Mouse (Mus musculus) lung, postnatal 0 days (tissue): Measurements from ENCODE around the gene Syn3. TPM values are rescaled to one million over a fixed set of nuclear protein-coding genes. Genes with fewer than 3 reads are reported as not detected.

Source experiments
- ATAC-seq: fragments of 200-750 bp; cut with Nextera tagmentation; 2 replicates; pipeline ENCODE4 v1.8.0; 2017; ENCODE audit warnings: moderate library complexity
- DNase-seq: peaks from one replicate; pipeline ENCODE4 v3.0.0-alpha.2; 2016; ENCODE audit warnings: low spot score
- H3K27ac ChIP-seq: fragments of 300-500 bp; sonication (generic); 2 replicates; pipeline ENCODE4 v1.5.1; 2014; ENCODE audit warnings: antibody characterized with exemption, mild to moderate bottlenecking, low read length, mixed read lengths
- H3K27me3 ChIP-seq: fragments of 300-500 bp; sonication (generic); replicated peaks from 2 replicates; pipeline ENCODE4 v1.6.1; 2014; ENCODE audit warnings: low read length, mixed read lengths; ENCODE audit not compliant: insufficient read depth
- H3K36me3 ChIP-seq: fragments of 300-500 bp; sonication (generic); 2 replicates; pipeline ENCODE4 v1.6.1; 2014; ENCODE audit warnings: low read length, mixed read lengths; ENCODE audit not compliant: insufficient read depth
- H3K4me1 ChIP-seq: fragments of 300-500 bp; sonication (generic); 2 replicates; pipeline ENCODE4 v1.6.1; 2014; ENCODE audit warnings: antibody characterized with exemption, low read depth, low read length, mixed read lengths; ENCODE audit not compliant: insufficient read depth
- H3K4me2 ChIP-seq: fragments of 300-500 bp; sonication (generic); replicated peaks from 2 replicates; pipeline ENCODE4 v1.6.1; 2014; ENCODE audit warnings: low read depth, mild to moderate bottlenecking, low read length, moderate library complexity, mixed read lengths
- H3K4me3 ChIP-seq: fragments of 300-500 bp; sonication (generic); 2 replicates; pipeline ENCODE4 v1.5.1; 2014; ENCODE audit warnings: low read depth, low read length
- H3K9ac ChIP-seq: fragments of 300-500 bp; sonication (generic); replicated peaks from 2 replicates; pipeline ENCODE4 v1.6.1; 2014; ENCODE audit warnings: low read depth, mild to moderate bottlenecking
- H3K9me3 ChIP-seq: fragments of 300-500 bp; sonication (generic); 2 replicates; pipeline ENCODE4 v1.6.1; 2016; ENCODE audit warnings: low read length, mixed read lengths
- CTCF ChIP-seq: IDR thresholded peaks from 2 replicates; pipeline ENCODE4 v1.5.1; 2016; ENCODE audit warnings: antibody characterized with exemption, mild to moderate bottlenecking
- EP300 ChIP-seq: IDR thresholded peaks from 2 replicates; pipeline ENCODE4 v1.6.1; 2016; ENCODE audit warnings: antibody characterized with exemption, mild to moderate bottlenecking, control low read depth
- WGBS: fragments of 180-500 bp; shearing (Covaris S2); extraction: QIAGEN DNeasy Blood & Tissue Kit; methylation state at CpG from one replicate; pipeline ENCODE4 v1.1.7; 2014; 5-methylcytosine and 5-hydroxymethylcytosine counted together
- polyA plus RNA-seq: library from polyadenylated mRNA; unstranded; fragments of >200 nt; fragmentation: Nextera tagmentation; extraction: Ambion mirVana; gene quantifications from 2 replicates; pipeline ENCODE4 v1.2.1, GENCODE M21; 2015

The Syn3 gene
- polyA plus RNA-seq, 1 experiment from 2014 or later, result 0.72 TPM

- Histone ChIP-seq H3K27ac (no peak overlapping the region), H3K36me3 (no peaks in the 10 kb centered on the region), H3K9me3 (no peaks in the 10 kb centered on the region), H3K4me3 (no peak overlapping the region), H3K4me2 (no peak overlapping the region), H3K27me3 (no peaks in the 10 kb centered on the region), H3K9ac (no peak overlapping the region), H3K4me1 (no peaks in the 10 kb centered on the region)
- DNase-seq, result no peak
- ATAC-seq, result no peak
- 73% methylated on average over 2 of the region's 2 CpGs for WGBS
- TF ChIP-seq EP300 (no peak), CTCF (no peak)
Measured at GRCm38 (mm10) chr10:86278481-86278880, 220.2 kb downstream of the Syn3 start.

GRCm38 (mm10) chr10:86277327-86277726 lies 221.4 kb downstream of the Syn3 start:
- Histone ChIP-seq H3K4me1 (no peaks in the 10 kb centered on the region), H3K4me2 (no peak overlapping the region), H3K27me3 (no peaks in the 10 kb centered on the region), H3K9ac (no peak overlapping the region), H3K4me3 (no peak overlapping the region), H3K36me3 (no peaks in the 10 kb centered on the region), H3K27ac (no peak overlapping the region), H3K9me3 (no peaks in the 10 kb centered on the region)
- 82% methylated on average over 5 of the region's 5 CpGs for WGBS
- DNase-seq, result no peak
- ATAC-seq, result no peak
- no peak for TF ChIP-seq CTCF
- TF ChIP-seq EP300, result no peak

- Histone ChIP-seq H3K36me3 (no peaks in the 10 kb centered on the region), H3K4me3 (no peak overlapping the region), H3K9ac (no peak overlapping the region), H3K4me1 (no peaks in the 10 kb centered on the region), H3K27me3 (no peaks in the 10 kb centered on the region), H3K4me2 (no peak overlapping the region), H3K27ac (no peak overlapping the region), H3K9me3 (no peaks in the 10 kb centered on the region)
- TF ChIP-seq EP300, result no peak
- TF ChIP-seq CTCF, result no peak
- 93% methylated on average over 5 of the region's 5 CpGs for WGBS
- DNase-seq, result no peak
- no peak for ATAC-seq
Measured at GRCm38 (mm10) chr10:86275585-86275984, 223.1 kb downstream of the Syn3 start.

- no peak overlapping the region for H3K4me3 ChIP-seq
- peak; percentile 89 for ATAC-seq
- H3K9me3 ChIP-seq, result no peaks in the 10 kb centered on the region
- peak overlapping the region; percentile 85 for H3K27ac ChIP-seq
- no peaks in the 10 kb centered on the region for H3K27me3 ChIP-seq
- WGBS, result 36% methylated on average over 19 of the region's 19 CpGs
- no peak overlapping the region for H3K9ac ChIP-seq
- peak; percentile 69 for DNase-seq
- peak; percentile 88 for TF ChIP-seq EP300
- no peak for TF ChIP-seq CTCF
- H3K4me1 ChIP-seq, result no peaks in the 10 kb centered on the region
- no peak overlapping the region for H3K4me2 ChIP-seq
- no peaks in the 10 kb centered on the region for H3K36me3 ChIP-seq
Measured at GRCm38 (mm10) chr10:86273410-86274191, 225.1 kb downstream of the Syn3 start.

- H3K4me2 ChIP-seq, result no peak overlapping the region
- no peaks in the 10 kb centered on the region for H3K9me3 ChIP-seq
- DNase-seq, result no peak
- TF ChIP-seq EP300, result no peak
- no peak for TF ChIP-seq CTCF
- no peak overlapping the region for H3K9ac ChIP-seq
- H3K27me3 ChIP-seq, result no peaks in the 10 kb centered on the region
- H3K4me3 ChIP-seq, result no peak overlapping the region
- ATAC-seq, result 0 out of 2 replicates have a peak, but pooled peaks have one; percentile 1
- no peaks in the 10 kb centered on the region for H3K36me3 ChIP-seq
- peak overlapping the region; percentile 85 for H3K27ac ChIP-seq
- 74% methylated on average over 3 of the region's 3 CpGs for WGBS
- H3K4me1 ChIP-seq, result no peaks in the 10 kb centered on the region
Measured at GRCm38 (mm10) chr10:86272826-86273225, 225.9 kb downstream of the Syn3 start.

GRCm38 (mm10) chr10:86270254-86270653 lies 228.4 kb downstream of the Syn3 start:
- Histone ChIP-seq H3K4me3 (no peak overlapping the region), H3K36me3 (no peaks in the 10 kb centered on the region), H3K27me3 (no peaks in the 10 kb centered on the region), H3K4me2 (no peak overlapping the region), H3K27ac (0 out of 2 replicates have a peak overlapping the region, but pooled peaks have one; percentile 38), H3K9ac (no peak overlapping the region), H3K9me3 (no peaks in the 10 kb centered on the region), H3K4me1 (no peaks in the 10 kb centered on the region)
- peak; percentile 34 for ATAC-seq
- TF ChIP-seq EP300, result peak; percentile 86
- TF ChIP-seq CTCF, result no peak
- DNase-seq, result peak; percentile 25
- 42% methylated on average over 3 of the region's 3 CpGs for WGBS
